Mouse (Mus musculus): Measurements from ENCODE around the gene Tbc1d23. TPM values are rescaled to one million over a fixed set of nuclear protein-coding genes. Genes with fewer than 3 reads are reported as not detected.

Tbc1d23 gene
- 26.7 and 33.7 TPM in 2 replicates for polyA plus RNA-seq (2014; fragmentation: Nextera tagmentation; extraction: Ambion mirVana)

- peak; percentile 99 for ATAC-seq (ENCODE audit: low FRiP score)
- H3K9me3 ChIP-seq (ENCODE audit: control insufficient read depth, low read length): no peaks in the 10 kb centered on the region
- H3K4me2 ChIP-seq (replicated peaks; ENCODE audit: low read depth, low read length): peak within 1 kb of the TSS; percentile 47
- H3K36me3 ChIP-seq (ENCODE audit: control insufficient read depth, insufficient read depth, low read length): no peaks in the 10 kb centered on the region
- WGBS: 0% methylated on average over 42 of the region's 42 CpGs
- DNase-seq (ENCODE audit: low spot score): peak; percentile 96
- H3K4me1 ChIP-seq (replicated peaks; ENCODE audit: control insufficient read depth, insufficient read depth, low read length): no peaks in the 10 kb centered on the region
- peak within 1 kb of the TSS; percentile 47 for H3K27ac ChIP-seq (ENCODE audit: low read depth, low read length)
- H3K9ac ChIP-seq (ENCODE audit: low read depth, low read length): peak within 1 kb of the TSS; percentile 61
- no peaks in the 10 kb centered on the region for H3K27me3 ChIP-seq (ENCODE audit: control insufficient read depth, insufficient read depth, low read length)
- H3K4me3 ChIP-seq (ENCODE audit: low read depth, low read length): peak within 1 kb of the TSS; percentile 64
Measured at GRCm38 (mm10) chr16:57231089-57231936, at the start of gene Tbc1d23. TSS of gene Tbc1d23 (minus strand) at chr16:57231504.

DNA sequence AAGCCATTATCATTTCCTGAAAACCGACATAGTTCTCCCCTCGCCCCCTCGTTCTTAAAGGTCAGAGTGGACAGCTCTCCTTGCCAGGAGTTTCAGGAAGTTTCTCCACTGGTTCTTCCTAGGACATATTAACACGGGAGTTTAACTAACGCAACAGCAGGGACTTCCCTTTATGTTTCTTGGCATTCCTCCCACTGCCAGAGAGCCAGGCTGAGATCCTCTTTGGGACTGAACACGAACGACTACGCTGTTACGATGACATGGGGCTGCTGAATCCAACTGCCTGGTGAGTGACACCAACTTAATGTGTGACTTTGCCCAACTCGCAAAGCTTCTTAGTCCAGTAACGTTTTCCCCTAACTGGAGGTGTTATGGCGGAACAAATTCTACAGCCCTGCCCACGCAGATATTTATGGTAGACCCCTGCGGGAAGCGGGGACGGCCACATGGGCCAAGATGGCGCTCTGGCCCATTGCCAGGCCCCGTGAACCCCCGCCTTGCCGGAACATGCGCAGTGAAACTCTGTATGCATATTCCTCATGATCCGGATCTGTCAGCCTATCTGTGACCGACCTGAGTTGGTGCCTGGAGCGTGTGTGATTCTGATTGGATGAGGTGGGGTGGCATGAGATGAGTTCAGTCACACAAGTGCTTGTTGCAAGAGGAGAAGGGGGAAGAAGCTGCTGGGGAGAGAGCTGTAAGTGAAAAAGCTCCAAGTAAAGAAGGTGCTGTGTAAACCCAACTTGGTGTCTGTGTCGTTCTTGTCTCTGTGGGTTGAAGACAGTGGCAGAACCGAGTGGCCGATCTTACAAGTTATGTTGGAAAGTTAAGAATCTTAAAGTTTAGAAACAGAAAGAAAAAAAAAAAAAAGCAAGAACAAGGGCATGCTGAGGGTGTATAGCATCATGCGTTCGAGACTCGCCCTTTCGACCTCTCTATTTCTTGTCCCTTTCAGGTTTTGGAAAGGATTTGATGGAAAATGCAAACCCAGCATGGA lies 49.2 kb upstream of the Tbc1d23 start:
- Histone ChIP-seq H3K36me3 (ENCODE audit: control insufficient read depth, insufficient read depth, low read length) (no peaks in the 10 kb centered on the region), H3K4me3 (ENCODE audit: low read depth, low read length) (no peak overlapping the region), H3K9ac (ENCODE audit: low read depth, low read length) (no peak overlapping the region), H3K9me3 (ENCODE audit: control insufficient read depth, low read length) (no peaks in the 10 kb centered on the region), H3K27me3 (ENCODE audit: control insufficient read depth, insufficient read depth, low read length) (no peaks in the 10 kb centered on the region), H3K27ac (ENCODE audit: low read depth, low read length) (no peak overlapping the region), H3K4me2 (replicated peaks; ENCODE audit: low read depth, low read length) (no peak overlapping the region), H3K4me1 (replicated peaks; ENCODE audit: control insufficient read depth, insufficient read depth, low read length) (no peaks in the 10 kb centered on the region)
- WGBS: 92% methylated on average over 31 of the region's 31 CpGs
- DNase-seq (ENCODE audit: low spot score) (no peak), ATAC-seq (ENCODE audit: low FRiP score) (no peak)

- H3K9ac ChIP-seq (ENCODE audit: low read depth, low read length): no peak overlapping the region
- no peaks in the 10 kb centered on the region for H3K36me3 ChIP-seq (ENCODE audit: control insufficient read depth, insufficient read depth, low read length)
- no peaks in the 10 kb centered on the region for H3K4me1 ChIP-seq (replicated peaks; ENCODE audit: control insufficient read depth, insufficient read depth, low read length)
- no peak overlapping the region for H3K27ac ChIP-seq (ENCODE audit: low read depth, low read length)
- no peak overlapping the region for H3K4me3 ChIP-seq (ENCODE audit: low read depth, low read length)
- H3K4me2 ChIP-seq (replicated peaks; ENCODE audit: low read depth, low read length): no peak overlapping the region
- no peaks in the 10 kb centered on the region for H3K27me3 ChIP-seq (ENCODE audit: control insufficient read depth, insufficient read depth, low read length)
- no peak for ATAC-seq (ENCODE audit: low FRiP score)
- H3K9me3 ChIP-seq (ENCODE audit: control insufficient read depth, low read length): no peaks in the 10 kb centered on the region
- no peak for DNase-seq (ENCODE audit: low spot score)
- 89% methylated on average over 10 of the region's 12 CpGs for WGBS
Measured at GRCm38 (mm10) chr16:57278976-57279626, 47.8 kb upstream of the Tbc1d23 start.

GRCm38 (mm10) chr16:57269751-57270150 lies 38.4 kb upstream of the Tbc1d23 start:
- H3K9ac ChIP-seq (ENCODE audit: low read depth, low read length): no peak overlapping the region
- no peak overlapping the region for H3K27ac ChIP-seq (ENCODE audit: low read depth, low read length)
- no peaks in the 10 kb centered on the region for H3K9me3 ChIP-seq (ENCODE audit: control insufficient read depth, low read length)
- no peaks in the 10 kb centered on the region for H3K36me3 ChIP-seq (ENCODE audit: control insufficient read depth, insufficient read depth, low read length)
- no peak overlapping the region for H3K4me3 ChIP-seq (ENCODE audit: low read depth, low read length)
- no peak for DNase-seq (ENCODE audit: low spot score)
- ATAC-seq (ENCODE audit: low FRiP score): no peak
- H3K4me2 ChIP-seq (replicated peaks; ENCODE audit: low read depth, low read length): no peak overlapping the region
- 91% methylated on average over 13 of the region's 13 CpGs for WGBS
- H3K4me1 ChIP-seq (replicated peaks; ENCODE audit: control insufficient read depth, insufficient read depth, low read length): no peaks in the 10 kb centered on the region
- no peaks in the 10 kb centered on the region for H3K27me3 ChIP-seq (ENCODE audit: control insufficient read depth, insufficient read depth, low read length)

GRCm38 (mm10) chr16:57268058-57268841 lies 36.9 kb upstream of the Tbc1d23 start:
- Histone ChIP-seq H3K4me3 (ENCODE audit: low read depth, low read length) (no peak overlapping the region), H3K9ac (ENCODE audit: low read depth, low read length) (no peak overlapping the region), H3K27me3 (ENCODE audit: control insufficient read depth, insufficient read depth, low read length) (no peaks in the 10 kb centered on the region), H3K4me1 (replicated peaks; ENCODE audit: control insufficient read depth, insufficient read depth, low read length) (no peaks in the 10 kb centered on the region), H3K4me2 (replicated peaks; ENCODE audit: low read depth, low read length) (no peak overlapping the region), H3K36me3 (ENCODE audit: control insufficient read depth, insufficient read depth, low read length) (no peaks in the 10 kb centered on the region), H3K9me3 (ENCODE audit: control insufficient read depth, low read length) (no peaks in the 10 kb centered on the region), H3K27ac (ENCODE audit: low read depth, low read length) (no peak overlapping the region)
- DNase-seq (ENCODE audit: low spot score) (no peak), ATAC-seq (ENCODE audit: low FRiP score) (no peak)
- 88% methylated on average over 14 of the region's 14 CpGs for WGBS

- Histone ChIP-seq H3K27me3 (ENCODE audit: control insufficient read depth, insufficient read depth, low read length) (no peaks in the 10 kb centered on the region), H3K4me3 (ENCODE audit: low read depth, low read length) (no peak overlapping the region), H3K36me3 (ENCODE audit: control insufficient read depth, insufficient read depth, low read length) (no peaks in the 10 kb centered on the region), H3K9ac (ENCODE audit: low read depth, low read length) (no peak overlapping the region), H3K27ac (ENCODE audit: low read depth, low read length) (no peak overlapping the region), H3K4me1 (replicated peaks; ENCODE audit: control insufficient read depth, insufficient read depth, low read length) (no peaks in the 10 kb centered on the region), H3K9me3 (ENCODE audit: control insufficient read depth, low read length) (no peaks in the 10 kb centered on the region), H3K4me2 (replicated peaks; ENCODE audit: low read depth, low read length) (no peak overlapping the region)
- ATAC-seq (ENCODE audit: low FRiP score) (no peak), DNase-seq (ENCODE audit: low spot score) (no peak)
- 35% methylated on average over 1 of the region's 1 CpGs for WGBS
Measured at GRCm38 (mm10) chr16:57267068-57267467, 35.8 kb upstream of the Tbc1d23 start.

GRCm38 (mm10) chr16:57260152-57260551 lies 28.8 kb upstream of the Tbc1d23 start:
- Histone ChIP-seq H3K9me3 (ENCODE audit: control insufficient read depth, low read length) (no peaks in the 10 kb centered on the region), H3K4me2 (replicated peaks; ENCODE audit: low read depth, low read length) (no peak overlapping the region), H3K4me3 (ENCODE audit: low read depth, low read length) (no peak overlapping the region), H3K4me1 (replicated peaks; ENCODE audit: control insufficient read depth, insufficient read depth, low read length) (no peaks in the 10 kb centered on the region), H3K27me3 (ENCODE audit: control insufficient read depth, insufficient read depth, low read length) (no peaks in the 10 kb centered on the region), H3K36me3 (ENCODE audit: control insufficient read depth, insufficient read depth, low read length) (no peaks in the 10 kb centered on the region), H3K27ac (ENCODE audit: low read depth, low read length) (no peak overlapping the region), H3K9ac (ENCODE audit: low read depth, low read length) (no peak overlapping the region)
- 85% methylated on average over 10 of the region's 10 CpGs for WGBS
- ATAC-seq (ENCODE audit: low FRiP score) (no peak), DNase-seq (ENCODE audit: low spot score) (no peak)
